Mouse (Mus musculus) forebrain, embryonic 16.5 days (tissue): ENCODE data around the gene Prss16. TPM values are rescaled to one million over a fixed set of nuclear protein-coding genes. Genes with fewer than 3 reads are reported as not detected.

ENCODE experiments used
- ATAC-seq: fragments of 200-750 bp; cut with Nextera tagmentation; 2 replicates; pipeline ENCODE4 v1.8.0; 2017; ENCODE audit warnings: mild to moderate bottlenecking, moderate library complexity
- H3K27ac ChIP-seq: fragments of 300-500 bp; sonication (generic); 2 replicates; pipeline ENCODE4 v1.5.1; 2014; ENCODE audit warnings: low read length, control low read depth
- H3K27me3 ChIP-seq: fragments of 300-500 bp; sonication (generic); replicated peaks from 2 replicates; pipeline ENCODE4 v1.6.1; 2014; ENCODE audit warnings: low read length; ENCODE audit not compliant: control insufficient read depth, insufficient read depth
- H3K36me3 ChIP-seq: fragments of 300-500 bp; sonication (generic); 2 replicates; pipeline ENCODE4 v1.6.1; 2014; ENCODE audit not compliant: control insufficient read depth, insufficient read depth
- H3K4me1 ChIP-seq: fragments of 300-500 bp; sonication (generic); replicated peaks from 2 replicates; pipeline ENCODE4 v1.6.1; 2014; ENCODE audit warnings: low read length; ENCODE audit not compliant: control insufficient read depth, insufficient read depth
- H3K4me2 ChIP-seq: fragments of 300-500 bp; sonication (generic); 2 replicates; pipeline ENCODE4 v1.6.1; 2014; ENCODE audit warnings: mild to moderate bottlenecking, low read length, control low read depth
- H3K4me3 ChIP-seq: fragments of 300-500 bp; sonication (generic); replicated peaks from 2 replicates; pipeline ENCODE4 v1.5.1; 2014; ENCODE audit warnings: mild to moderate bottlenecking, low read length, control low read depth
- H3K9ac ChIP-seq: fragments of 300-500 bp; sonication (generic); replicated peaks from 2 replicates; pipeline ENCODE4 v1.6.1; 2014; ENCODE audit warnings: low read depth, low read length, control low read depth
- H3K9me3 ChIP-seq: fragments of 300-500 bp; sonication (generic); 2 replicates; pipeline ENCODE4 v1.6.1; 2016; ENCODE audit warnings: low read length; ENCODE audit not compliant: control insufficient read depth
- WGBS: fragments of 180-500 bp; shearing (Covaris S2); extraction: QIAGEN DNeasy Blood & Tissue Kit; methylation state at CpG from one replicate; pipeline ENCODE4 v1.1.7; 2014; 5-methylcytosine and 5-hydroxymethylcytosine counted together
- polyA plus RNA-seq: library from polyadenylated mRNA; unstranded; fragments of >200 nt; fragmentation: Nextera tagmentation; extraction: Ambion mirVana; gene quantifications from 2 replicates; pipeline ENCODE4 v1.2.1, GENCODE M21; 2015

Gene Prss16
- polyA plus RNA-seq, 1 experiment from 2014 or later: 0.19 TPM

DNA sequence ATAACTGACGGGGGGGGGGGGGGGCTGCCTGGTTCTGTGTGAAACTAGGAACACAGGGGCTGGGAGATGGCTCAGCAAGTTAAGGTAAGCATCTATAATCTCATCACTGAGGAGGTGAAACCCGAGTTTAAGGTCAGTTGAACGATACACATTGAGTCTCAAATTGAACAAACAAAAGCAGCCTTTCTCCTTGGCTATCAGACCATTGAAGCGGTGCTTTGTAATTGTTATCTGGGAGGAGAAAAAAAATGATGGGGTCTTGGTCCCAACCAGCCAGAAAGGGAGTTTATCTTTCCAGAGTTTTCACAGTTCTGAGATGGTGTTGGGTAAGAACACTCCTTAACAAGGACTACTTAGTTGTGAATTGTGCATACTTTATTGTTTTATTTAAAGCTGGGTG is 11.7 kb downstream of the Prss16 start:
- ATAC-seq: no peak

DNA sequence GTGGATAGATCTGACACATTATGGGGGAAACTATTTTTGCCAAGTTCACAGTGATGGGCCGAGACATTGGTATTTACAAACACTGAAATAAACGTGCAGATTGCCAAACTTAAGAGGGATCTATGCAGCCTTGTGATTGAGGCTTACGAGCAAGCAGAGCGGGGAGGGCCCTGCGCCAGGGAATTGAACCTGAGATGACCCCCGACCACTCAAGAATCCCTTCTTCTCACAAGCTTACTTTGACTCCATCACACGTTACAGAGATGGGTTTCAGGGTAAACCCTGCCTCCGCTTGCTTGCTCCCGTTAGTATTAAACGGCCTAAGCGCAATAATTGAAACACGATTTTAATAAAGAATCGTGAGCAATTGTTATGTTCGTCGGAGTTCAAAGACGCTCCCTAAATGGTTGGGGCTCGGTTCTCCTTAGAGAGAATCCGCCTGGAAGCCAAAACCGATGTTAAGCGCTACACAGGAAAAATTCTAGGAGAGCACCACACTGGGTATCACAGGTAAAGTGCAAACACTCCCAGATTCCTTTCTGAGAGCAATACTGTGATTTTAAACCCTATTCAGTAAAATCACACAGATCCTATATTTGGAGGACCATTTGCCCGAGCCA is 12.2 kb downstream of the Prss16 start:
- Histone ChIP-seq H3K4me1 (peaks cover 12% of the 10 kb centered on the region), H3K27me3 (peaks cover 68% of the 10 kb centered on the region), H3K9ac (no peak overlapping the region), H3K27ac (no peak overlapping the region), H3K9me3 (no peaks in the 10 kb centered on the region; the same call in 1 of the 2 replicates), H3K4me3 (peak overlapping the region; percentile 14; the same call in 1 of the 2 replicates), H3K4me2 (peak overlapping the region; percentile 23; the same call in 1 of the 2 replicates), H3K36me3 (no peaks in the 10 kb centered on the region)
- ATAC-seq: no peak
- WGBS: 2% methylated on average over 21 of the region's 21 CpGs

More for the DNA sequence above, 11.7 kb downstream of the Prss16 start:
- Histone ChIP-seq H3K27ac (no peak overlapping the region), H3K4me3 (no peak overlapping the region), H3K36me3 (no peaks in the 10 kb centered on the region), H3K4me2 (no peak overlapping the region), H3K9ac (no peak overlapping the region), H3K4me1 (peaks cover 12% of the 10 kb centered on the region), H3K9me3 (no peaks in the 10 kb centered on the region; the same call in 1 of the 2 replicates), H3K27me3 (peaks cover 74% of the 10 kb centered on the region)
- WGBS: 7% methylated on average over 4 of the region's 4 CpGs

DNA sequence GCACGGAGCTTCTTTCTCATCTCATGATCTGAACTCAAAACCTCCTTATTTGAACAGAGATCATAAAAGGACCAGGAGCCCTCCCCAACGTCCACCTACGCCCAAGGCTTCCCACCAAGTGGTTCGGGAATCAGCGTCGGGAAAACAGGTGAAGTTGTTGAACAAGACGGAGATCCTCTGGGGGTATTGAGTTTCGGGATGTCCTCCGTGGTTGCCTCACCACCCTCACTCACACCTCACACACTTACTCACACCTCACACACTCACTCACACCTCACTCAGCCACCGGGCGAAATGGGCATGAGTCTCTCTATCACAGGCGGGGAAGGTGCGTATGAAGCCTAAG is 12.7 kb downstream of the Prss16 start:
- H3K4me1 ChIP-seq: peaks cover 12% of the 10 kb centered on the region
- peak overlapping the region; percentile 23; the same call in 1 of the 2 replicates for H3K4me2 ChIP-seq
- no peak overlapping the region for H3K9ac ChIP-seq
- H3K9me3 ChIP-seq: no peaks in the 10 kb centered on the region; the same call in 1 of the 2 replicates
- H3K27ac ChIP-seq: no peak overlapping the region
- peaks cover 64% of the 10 kb centered on the region for H3K27me3 ChIP-seq
- 0 out of 2 replicates have a peak overlapping the region, but pooled peaks have one; percentile 14 for H3K4me3 ChIP-seq
- 2% methylated on average over 13 of the region's 13 CpGs for whole genome bisulfite sequencing
- H3K36me3 ChIP-seq: no peaks in the 10 kb centered on the region
- ATAC-seq: no peak

DNA sequence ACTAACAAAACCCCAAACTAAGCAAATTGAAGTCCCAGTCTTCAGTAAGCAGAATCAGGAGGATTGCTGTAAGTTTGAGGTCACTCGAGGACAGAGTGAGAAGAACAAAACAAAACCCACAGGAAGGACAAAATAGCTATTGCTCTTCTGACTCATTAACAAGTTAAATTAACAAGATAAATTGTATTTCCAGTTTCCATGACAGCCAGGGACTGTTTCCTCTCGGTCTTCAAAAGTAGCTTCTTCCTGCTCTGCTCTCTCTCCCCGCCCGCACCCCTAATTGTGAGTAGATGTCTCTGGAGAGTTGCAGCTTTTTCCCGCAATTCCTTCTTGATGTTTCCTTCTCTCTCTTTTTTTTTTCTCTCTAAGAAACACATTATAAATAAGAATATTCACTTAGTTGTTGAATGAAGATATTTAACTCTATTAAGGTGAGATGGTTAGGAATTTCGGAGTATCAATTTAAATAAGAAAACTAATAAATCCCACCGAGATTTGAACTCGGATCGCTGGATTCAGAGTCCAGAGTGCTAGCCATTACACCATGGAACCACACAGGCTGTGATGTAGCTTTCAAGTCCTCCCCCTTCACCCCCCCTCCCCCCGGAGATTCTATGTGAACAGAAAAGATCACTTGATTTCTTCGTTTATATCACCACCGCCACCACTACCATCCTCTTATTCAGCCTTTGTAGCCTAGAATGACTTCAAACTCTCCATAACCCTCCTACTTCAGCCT is 13.3 kb downstream of the Prss16 start:
- Histone ChIP-seq H3K9ac (no peak overlapping the region), H3K4me3 (no peak overlapping the region), H3K9me3 (no peaks in the 10 kb centered on the region; the same call in 1 of the 2 replicates), H3K4me2 (peak overlapping the region; percentile 16; the same call in 1 of the 2 replicates), H3K36me3 (no peaks in the 10 kb centered on the region), H3K4me1 (peaks cover 12% of the 10 kb centered on the region), H3K27me3 (peaks cover 60% of the 10 kb centered on the region), H3K27ac (no peak overlapping the region)
- WGBS: 1% methylated on average over 12 of the region's 12 CpGs
- ATAC-seq: no peak

DNA sequence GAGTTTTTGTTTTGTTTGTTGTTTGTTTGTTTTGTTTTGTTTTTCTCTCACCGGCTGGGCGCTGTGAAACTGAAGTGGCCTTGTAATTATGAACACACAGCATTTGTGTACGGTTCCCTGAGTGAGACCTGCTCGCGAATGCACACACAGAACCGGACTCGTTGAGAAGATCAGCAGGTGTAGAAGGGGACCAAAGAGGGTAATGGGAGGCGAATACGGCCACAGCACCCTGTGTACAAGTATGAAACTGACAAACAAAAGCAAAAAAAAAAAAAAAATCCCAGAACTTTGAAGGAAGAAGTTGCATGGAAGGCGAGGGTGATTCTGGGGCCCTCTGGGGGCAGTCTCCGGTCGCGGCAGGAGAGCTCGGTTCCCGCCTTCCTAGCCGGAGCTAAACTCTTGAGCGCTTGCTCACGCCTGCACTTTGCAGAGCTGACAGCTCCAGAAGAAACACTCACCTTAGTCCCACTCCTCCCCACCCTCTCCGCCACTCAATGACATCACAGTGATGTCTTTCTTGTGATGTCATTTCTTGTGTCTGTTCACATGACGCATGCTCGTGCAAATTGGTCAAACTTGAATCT is 14.1 kb downstream of the Prss16 start:
- Histone ChIP-seq H3K4me2 (peak overlapping the region; percentile 46), H3K9ac (no peak overlapping the region), H3K4me3 (peak overlapping the region; percentile 29), H3K9me3 (no peaks in the 10 kb centered on the region; the same call in 1 of the 2 replicates), H3K36me3 (no peaks in the 10 kb centered on the region), H3K27ac (no peak overlapping the region), H3K27me3 (peaks cover 55% of the 10 kb centered on the region), H3K4me1 (peaks cover 12% of the 10 kb centered on the region)
- WGBS: under 1% methylated on average over 21 of the region's 21 CpGs
- ATAC-seq: peak; percentile 36; the same call in 1 of the 2 replicates

DNA sequence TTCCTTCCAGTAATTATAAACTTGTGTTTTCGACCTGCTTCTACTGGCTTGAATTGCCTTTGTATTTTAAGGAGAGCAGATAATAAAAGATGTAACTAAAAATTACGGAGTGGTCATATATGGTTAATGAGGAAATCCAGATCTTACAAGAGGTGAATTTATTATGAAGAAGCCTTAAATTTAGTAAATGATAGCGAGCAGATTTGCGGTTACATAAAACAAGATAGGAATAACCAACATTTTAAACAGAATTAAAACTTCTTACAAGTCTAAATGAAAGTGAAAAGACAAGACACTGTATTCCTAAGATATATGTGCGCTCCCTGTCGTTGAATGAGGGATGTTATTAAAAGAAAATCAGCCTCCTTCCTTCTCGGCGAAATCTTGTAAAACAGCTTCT is 14.6 kb downstream of the Prss16 start:
- WGBS: 3% methylated on average over 8 of the region's 8 CpGs
- no peaks in the 10 kb centered on the region; the same call in 1 of the 2 replicates for H3K9me3 ChIP-seq
- no peaks in the 10 kb centered on the region for H3K36me3 ChIP-seq
- H3K27ac ChIP-seq: no peak overlapping the region
- peak overlapping the region; percentile 46 for H3K4me2 ChIP-seq
- peaks cover 12% of the 10 kb centered on the region for H3K4me1 ChIP-seq
- peak overlapping the region; percentile 29 for H3K4me3 ChIP-seq
- ATAC-seq: no peak
- H3K9ac ChIP-seq: no peak overlapping the region
- H3K27me3 ChIP-seq: peaks cover 50% of the 10 kb centered on the region

DNA sequence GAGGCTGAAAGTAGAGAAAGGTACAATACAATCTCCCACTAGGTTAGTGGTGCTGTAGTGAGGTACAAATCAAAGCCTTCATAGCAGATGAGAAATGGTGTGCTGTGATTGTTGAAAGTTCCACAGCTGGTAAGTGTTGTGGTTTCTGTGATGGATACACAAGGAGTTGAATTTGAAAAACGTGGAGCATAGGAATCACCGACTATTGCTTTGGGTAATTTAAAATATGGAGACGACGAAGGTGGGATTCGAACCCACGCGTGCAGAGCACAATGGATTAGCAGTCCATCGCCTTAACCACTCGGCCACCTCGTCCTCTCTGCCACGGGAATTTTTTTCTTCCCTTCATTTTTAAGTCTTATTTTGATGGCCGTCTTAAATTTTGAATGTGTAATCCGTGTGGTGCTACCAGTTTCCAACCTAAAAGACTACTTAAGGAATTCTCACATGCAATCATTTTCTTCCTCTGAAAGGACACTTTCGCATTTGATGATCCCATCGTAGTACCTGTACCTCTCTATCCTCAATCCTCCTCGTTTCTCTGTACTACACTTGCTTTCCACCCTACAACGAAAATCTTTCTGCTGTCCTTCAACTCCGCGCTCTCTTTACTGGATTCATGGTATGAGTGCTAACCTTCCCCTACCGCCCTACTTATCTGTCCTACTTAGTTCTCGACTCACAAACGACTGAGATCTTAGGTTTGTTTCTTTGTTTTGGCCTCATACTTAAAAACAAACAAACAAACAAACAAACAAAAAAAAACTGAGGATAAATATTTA is 15.4 kb downstream of the Prss16 start:
- no peaks in the 10 kb centered on the region; the same call in 1 of the 2 replicates for H3K9me3 ChIP-seq
- H3K27ac ChIP-seq: no peak overlapping the region
- H3K4me1 ChIP-seq: peaks cover 12% of the 10 kb centered on the region
- ATAC-seq: no peak
- no peak overlapping the region; the same call in 1 of the 2 replicates for H3K4me2 ChIP-seq
- H3K4me3 ChIP-seq: no peak overlapping the region
- H3K36me3 ChIP-seq: no peaks in the 10 kb centered on the region
- H3K9ac ChIP-seq: no peak overlapping the region
- 2% methylated on average over 22 of the region's 22 CpGs for WGBS
- H3K27me3 ChIP-seq: peaks cover 43% of the 10 kb centered on the region

DNA sequence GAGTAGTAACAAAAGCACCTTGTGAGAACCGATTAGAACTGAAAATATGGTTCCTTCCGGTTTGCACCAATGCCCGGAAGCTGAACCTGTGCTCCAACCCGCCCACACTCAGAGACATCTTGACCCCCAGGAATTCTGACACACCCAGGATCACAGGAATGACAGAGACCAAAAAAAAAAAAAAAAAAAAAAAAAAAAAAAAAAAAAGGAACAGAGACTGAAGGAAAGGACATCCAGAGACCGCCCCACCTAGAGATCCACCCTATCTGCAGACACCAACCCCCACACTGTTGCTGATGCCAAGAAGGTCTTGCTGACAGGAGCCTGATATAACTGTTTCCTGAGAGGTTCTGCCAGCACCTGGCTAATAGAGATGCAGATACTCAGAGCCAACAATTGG is 17.0 kb downstream of the Prss16 start:
- WGBS: 85% methylated on average over 5 of the region's 5 CpGs
- no peak overlapping the region for H3K27ac ChIP-seq
- peaks cover 27% of the 10 kb centered on the region for H3K27me3 ChIP-seq
- H3K4me2 ChIP-seq: no peak overlapping the region
- H3K4me1 ChIP-seq: peaks cover 12% of the 10 kb centered on the region
- H3K9me3 ChIP-seq: no peaks in the 10 kb centered on the region; the same call in 1 of the 2 replicates
- no peaks in the 10 kb centered on the region for H3K36me3 ChIP-seq
- H3K4me3 ChIP-seq: no peak overlapping the region
- ATAC-seq: no peak
- no peak overlapping the region for H3K9ac ChIP-seq
